Mouse (Mus musculus) stomach, embryonic 16.5 days (tissue): Measurements from ENCODE around the gene Scd4. TPM values are rescaled to one million over a fixed set of nuclear protein-coding genes. Genes with fewer than 3 reads are reported as not detected.

ENCODE experiments used
- ATAC-seq: fragments of 200-750 bp; cut with Nextera tagmentation; 2 replicates; pipeline ENCODE4 v1.8.0; 2017; ENCODE audit warnings: moderate number of reproducible peaks, moderate TSS enrichment; ENCODE audit not compliant: insufficient read depth, low FRiP score
- H3K27ac ChIP-seq: fragments of 300-500 bp; sonication (generic); 2 replicates; pipeline ENCODE4 v1.5.1; 2014; ENCODE audit warnings: low read length
- H3K27me3 ChIP-seq: fragments of 300-500 bp; sonication (generic); 2 replicates; pipeline ENCODE4 v1.6.1; 2014; ENCODE audit warnings: low read length, control low read depth, mixed read lengths; ENCODE audit not compliant: control insufficient read depth, insufficient read depth
- H3K36me3 ChIP-seq: fragments of 300-500 bp; sonication (generic); 2 replicates; pipeline ENCODE4 v1.6.1; 2014; ENCODE audit warnings: low read length; ENCODE audit not compliant: control insufficient read depth, insufficient read depth
- H3K4me1 ChIP-seq: fragments of 300-500 bp; sonication (generic); 2 replicates; pipeline ENCODE4 v1.6.1; 2014; ENCODE audit warnings: low read length, control low read depth, mixed read lengths; ENCODE audit not compliant: control insufficient read depth, insufficient read depth
- H3K4me2 ChIP-seq: fragments of 300-500 bp; sonication (generic); 2 replicates; pipeline ENCODE4 v1.6.1; 2014; ENCODE audit warnings: low read depth, low read length, mixed read lengths
- H3K4me3 ChIP-seq: fragments of 300-500 bp; sonication (generic); replicated peaks from 2 replicates; pipeline ENCODE4 v1.5.1; 2014; ENCODE audit warnings: mild to moderate bottlenecking, low read length
- H3K9ac ChIP-seq: fragments of 300-500 bp; sonication (generic); 2 replicates; pipeline ENCODE4 v1.6.1; 2014; ENCODE audit warnings: low read length
- H3K9me3 ChIP-seq: fragments of 300-500 bp; sonication (generic); replicated peaks from 2 replicates; pipeline ENCODE4 v1.6.1; 2016; ENCODE audit warnings: low read length, control low read depth; ENCODE audit not compliant: control insufficient read depth
- WGBS: fragments of 180-500 bp; shearing (Covaris S2); extraction: QIAGEN DNeasy Blood & Tissue Kit; methylation state at CpG from one replicate; pipeline ENCODE4 v1.1.7; 2014; 5-methylcytosine and 5-hydroxymethylcytosine counted together
- polyA plus RNA-seq: library from polyadenylated mRNA; unstranded; fragments of >200 nt; fragmentation: Nextera tagmentation; extraction: Ambion mirVana; gene quantifications from 2 replicates; pipeline ENCODE4 v1.2.1, GENCODE M21; 2015

Scd4 gene
- polyA plus RNA-seq, 1 experiment from 2014 or later: 0.14 TPM

- no peak for ATAC-seq
- WGBS: 47% methylated on average over 3 of the region's 3 CpGs
- H3K27me3 ChIP-seq: peaks cover 5% of the 10 kb centered on the region; the same call in 1 of the 2 replicates
- no peak overlapping the region for H3K4me2 ChIP-seq
- no peaks in the 10 kb centered on the region for H3K36me3 ChIP-seq
- H3K27ac ChIP-seq: no peak overlapping the region
- H3K4me1 ChIP-seq: peaks cover 4% of the 10 kb centered on the region
- no peaks in the 10 kb centered on the region for H3K9me3 ChIP-seq
- H3K4me3 ChIP-seq: no peak overlapping the region
- H3K9ac ChIP-seq: no peak overlapping the region
These were observed 43.6 kb downstream of the Scd4 start for GRCm38 (mm10) chr19:44376511-44376951.

- 41% methylated on average over 5 of the region's 5 CpGs for WGBS
- Histone ChIP-seq H3K4me3 (no peak overlapping the region), H3K4me1 (peaks cover 4% of the 10 kb centered on the region), H3K27me3 (no peaks in the 10 kb centered on the region), H3K9me3 (no peaks in the 10 kb centered on the region), H3K27ac (no peak overlapping the region), H3K9ac (no peak overlapping the region), H3K4me2 (no peak overlapping the region), H3K36me3 (no peaks in the 10 kb centered on the region)
- ATAC-seq: peak; percentile 68; the same call in 1 of the 2 replicates
These were observed 44.9 kb downstream of the Scd4 start for GRCm38 (mm10) chr19:44377629-44378375.

- Histone ChIP-seq H3K36me3 (no peaks in the 10 kb centered on the region), H3K9ac (no peak overlapping the region), H3K9me3 (no peaks in the 10 kb centered on the region), H3K4me1 (peaks cover 4% of the 10 kb centered on the region), H3K4me2 (no peak overlapping the region), H3K27me3 (no peaks in the 10 kb centered on the region), H3K27ac (no peak overlapping the region), H3K4me3 (no peak overlapping the region)
- no peak for ATAC-seq
These were observed 46.2 kb downstream of the Scd4 start for GRCm38 (mm10) chr19:44379090-44379489.

- 59% methylated on average over 4 of the region's 4 CpGs for WGBS
- Histone ChIP-seq H3K4me3 (no peak overlapping the region), H3K9ac (no peak overlapping the region), H3K27ac (no peak overlapping the region), H3K27me3 (no peaks in the 10 kb centered on the region), H3K4me2 (no peak overlapping the region), H3K9me3 (no peaks in the 10 kb centered on the region), H3K36me3 (no peaks in the 10 kb centered on the region), H3K4me1 (peaks cover 4% of the 10 kb centered on the region)
- ATAC-seq: no peak
These were observed 47.2 kb downstream of the Scd4 start for GRCm38 (mm10) chr19:44380065-44380464.

GRCm38 (mm10) chr19:44382682-44383321 is 49.9 kb downstream of the Scd4 start:
- no peak overlapping the region for H3K27ac ChIP-seq
- 79% methylated on average over 12 of the region's 12 CpGs for whole genome bisulfite sequencing
- H3K9me3 ChIP-seq: no peaks in the 10 kb centered on the region
- peaks cover 5% of the 10 kb centered on the region for H3K4me1 ChIP-seq
- H3K36me3 ChIP-seq: no peaks in the 10 kb centered on the region
- no peak overlapping the region for H3K4me2 ChIP-seq
- H3K9ac ChIP-seq: no peak overlapping the region
- H3K4me3 ChIP-seq: no peak overlapping the region
- no peaks in the 10 kb centered on the region for H3K27me3 ChIP-seq
- no peak for ATAC-seq

- Histone ChIP-seq H3K36me3 (no peaks in the 10 kb centered on the region), H3K9ac (no peak overlapping the region), H3K4me1 (peaks cover 17% of the 10 kb centered on the region), H3K27ac (no peak overlapping the region), H3K4me3 (no peak overlapping the region), H3K4me2 (no peak overlapping the region), H3K9me3 (no peaks in the 10 kb centered on the region), H3K27me3 (no peaks in the 10 kb centered on the region)
- ATAC-seq: no peak
- 76% methylated on average over 6 of the region's 6 CpGs for WGBS
These were observed 53.1 kb downstream of the Scd4 start for GRCm38 (mm10) chr19:44385887-44386498.

GRCm38 (mm10) chr19:44387089-44387671 is 54.3 kb downstream of the Scd4 start:
- Histone ChIP-seq H3K4me3 (no peak overlapping the region), H3K27ac (no peak overlapping the region), H3K4me1 (peaks cover 17% of the 10 kb centered on the region), H3K9me3 (no peaks in the 10 kb centered on the region), H3K9ac (no peak overlapping the region), H3K4me2 (no peak overlapping the region), H3K27me3 (no peaks in the 10 kb centered on the region), H3K36me3 (no peaks in the 10 kb centered on the region)
- 88% methylated on average over 4 of the region's 4 CpGs for WGBS
- ATAC-seq: no peak

GRCm38 (mm10) chr19:44387746-44388474 is 55.0 kb downstream of the Scd4 start:
- Histone ChIP-seq H3K4me1 (peaks cover 17% of the 10 kb centered on the region), H3K27ac (peak overlapping the region; percentile 59), H3K36me3 (no peaks in the 10 kb centered on the region), H3K9ac (peak overlapping the region; percentile 74), H3K27me3 (no peaks in the 10 kb centered on the region), H3K4me2 (peak overlapping the region; percentile 63), H3K9me3 (no peaks in the 10 kb centered on the region), H3K4me3 (peak overlapping the region; percentile 60)
- ATAC-seq: no peak; the same call in 1 of the 2 replicates
- 22% methylated on average over 19 of the region's 19 CpGs for WGBS
